21 mouse cellular contexts compared by ENCODE assay signal in genomic region chr7:101963621-101964020, GRCm38 (mm10). TPM values are rescaled to one million over a fixed set of nuclear protein-coding genes. Genes with fewer than 3 reads are reported as not detected.
DNase-seq lines count a peak whose midpoint lies in the region; ATAC-seq lines count a peak whose summit lies in the region.
"Had no signal": no experiment of that assay in that cellular context is flagged by ENCODE, and none has a peak within 500 bp of the region (broad histone marks: within the 10 kb centered on the region; RNA-seq: fewer than 3 reads in every experiment).

No protein-coding gene starts in this region.

- DNase-seq in thymus, postnatal 14 days, result peak; percentile 18
- DNase-seq in thymus, postnatal 25 days, result no peak
- DNase-seq in right cerebral cortex, adult 2 months (ENCODE audit: low spot score in 2 of 2), result no peak
- no peak for DNase-seq in embryo, embryonic 11 days
- DNase-seq in heart, postnatal 4 days, result no peak
- DNase-seq: adrenal gland, adult 8-10 months; adrenal gland, postnatal 25 days; B cell, adult 2 months; cerebellum, adult 18-20 months; cerebellum, adult 9-10 months; cerebellum, postnatal 14 days; forebrain, postnatal 0 days; gastrocnemius, adult 2 months; gastrocnemius, postnatal 14 days had no signal

- peak; percentile 66 for ATAC-seq in activated CD4-positive, CD25-positive, alpha-beta regulatory T cell, adult 4 months
- ATAC-seq in megakaryocyte-erythroid progenitor cell, adult 5-6 weeks (replicated peaks; ENCODE audit: low FRiP score, low TSS enrichment, poor library complexity, severe bottlenecking), result 0 out of 2 replicates have a peak, but pooled peaks have one; percentile 48
- ATAC-seq: forebrain, embryonic 14.5 days; forebrain, postnatal 0 days; hindbrain, embryonic 16.5 days; inflammation-experienced regulatory T-cells, adult 6 months had no signal

RNA-seq across cellular contexts. Expression of gene Numa1, which starts 29.7 kb away (rescaled TPM):
- 10 to 100 TPM; 59.1 to 76.8 TPM for polyA plus RNA-seq in activated CD4-positive, CD25-positive, alpha-beta regulatory T cell, adult 4 months (2017; shearing (Covaris generic))
- total RNA-seq in megakaryocyte-erythroid progenitor cell, adult 5-6 weeks (2014; fragmentation: Nextera tagmentation), result 106 and 112 TPM in 2 replicates
- 207 and 289 TPM in 2 replicates for total RNA-seq in megakaryocyte-erythroid progenitor cell, adult 5-6 weeks (2017)
- total RNA-seq in heart, postnatal 4 days (2021), result 100 to 1,000 TPM in 1 of 2 experiments, 10 to 100 TPM in 1; 98.4 to 108 TPM

RNA-seq across cellular contexts. Expression of gene Lrrc51, which starts 29.9 kb away (rescaled TPM):
- 1 to 10 TPM; 1.8 to 2.0 TPM for polyA plus RNA-seq in activated CD4-positive, CD25-positive, alpha-beta regulatory T cell, adult 4 months (2017; shearing (Covaris generic))
- total RNA-seq in megakaryocyte-erythroid progenitor cell, adult 5-6 weeks (2014; fragmentation: Nextera tagmentation), result 2.3 and 4.4 TPM in 2 replicates
- 0.75 TPM in 1 of 2 replicates, not detected in the other for total RNA-seq in megakaryocyte-erythroid progenitor cell, adult 5-6 weeks (2017)
- 1 to 10 TPM; 1.1 TPM for total RNA-seq in heart, postnatal 4 days (2021)

RNA-seq across cellular contexts. Expression of gene Il18bp, which starts 54.9 kb away (rescaled TPM):
- 1 to 10 TPM; 5.2 to 8.0 TPM for polyA plus RNA-seq in activated CD4-positive, CD25-positive, alpha-beta regulatory T cell, adult 4 months (2017; shearing (Covaris generic))
- total RNA-seq in megakaryocyte-erythroid progenitor cell, adult 5-6 weeks (2014; fragmentation: Nextera tagmentation), result 4.7 and 9.2 TPM in 2 replicates
- total RNA-seq in megakaryocyte-erythroid progenitor cell, adult 5-6 weeks (2017), result 1.1 and 2.7 TPM in 2 replicates
- 1 to 10 TPM; 3.6 to 4.1 TPM for total RNA-seq in heart, postnatal 4 days (2021)

RNA-seq across cellular contexts. Expression of gene Tomt, which starts 57.5 kb away (rescaled TPM):
- under 1 TPM in 1 of 2 experiments, not detected in 1; 0.46 TPM for polyA plus RNA-seq in activated CD4-positive, CD25-positive, alpha-beta regulatory T cell, adult 4 months (2017; shearing (Covaris generic))
- 0.12 TPM in 1 of 2 replicates, not detected in the other for total RNA-seq in megakaryocyte-erythroid progenitor cell, adult 5-6 weeks (2014; fragmentation: Nextera tagmentation)
- 0.23 TPM in 1 of 2 replicates, not detected in the other for total RNA-seq in megakaryocyte-erythroid progenitor cell, adult 5-6 weeks (2017)
- not detected for total RNA-seq in heart, postnatal 4 days (2021)
- total RNA-seq: adrenal gland, adult 8-10 months; adrenal gland, postnatal 25 days; forebrain, postnatal 0 days; gastrocnemius, adult 2 months; gastrocnemius, postnatal 14 days; heart, adult 8-10 months; heart, postnatal 25 days had no signal

RNA-seq across cellular contexts. Expression of gene Lamtor1, which starts 57.9 kb away (rescaled TPM):
- 100 to 1,000 TPM; 127 to 131 TPM for polyA plus RNA-seq in activated CD4-positive, CD25-positive, alpha-beta regulatory T cell, adult 4 months (2017; shearing (Covaris generic))
- total RNA-seq in megakaryocyte-erythroid progenitor cell, adult 5-6 weeks (2014; fragmentation: Nextera tagmentation), result 47.6 and 53.1 TPM in 2 replicates
- total RNA-seq in megakaryocyte-erythroid progenitor cell, adult 5-6 weeks (2017), result 48.8 and 57.6 TPM in 2 replicates
- total RNA-seq in heart, postnatal 4 days (2021), result 100 to 1,000 TPM; 104 to 109 TPM
